Mouse (Mus musculus) macrophage (primary cell): ENCODE results near the gene Slc22a15. TPM values are rescaled to one million over a fixed set of nuclear protein-coding genes. Genes with fewer than 3 reads are reported as not detected.

ENCODE experiments used
- H3K27ac ChIP-seq: fragments of 350-480 bp; formaldehyde crosslinking; 2 replicates; pipeline ENCODE4 v1.9.0; 2021
- H3K36me3 ChIP-seq: fragments of 350-480 bp; formaldehyde crosslinking; 2 replicates; pipeline ENCODE4 v1.9.0; 2021; ENCODE audit errors: inconsistent target
- H3K4me3 ChIP-seq: fragments of 350-480 bp; formaldehyde crosslinking; 2 replicates; pipeline ENCODE4 v1.9.0; 2021; ENCODE audit errors: inconsistent target
- H3K79me2 ChIP-seq: fragments of 350-480 bp; formaldehyde crosslinking; 2 replicates; pipeline ENCODE4 v1.9.0; 2021; ENCODE audit errors: inconsistent target
- WGBS: methylation state at CpG from one replicate; pipeline ENCODE4 v1.1.7; 2026; ENCODE audit warnings: inconsistent platforms; ENCODE audit not compliant: missing documents; 5-methylcytosine and 5-hydroxymethylcytosine counted together
- polyA plus RNA-seq: library from polyadenylated mRNA; stranded (reverse); fragments of 250-400 nt; gene quantifications from 3 replicates; pipeline ENCODE4 v1.2.4, GENCODE M21; 2018; ENCODE audit warnings: inconsistent platforms
- total RNA-seq, 78 experiments: library from RNA; depleted of rRNA; stranded (reverse); fragments of 250-400 nt; gene quantifications; 1 replicate in 9 of 78; 2 replicates in 24 of 78; 3 replicates in 43 of 78; 4 replicates in 2 of 78; pipeline ENCODE4 v1.2.4; 2018; ENCODE audit warnings: inconsistent platforms in 56 of 78

The Slc22a15 gene
- 10 to 100 TPM in 17 of 26 experiments, 1 to 10 TPM in 9; 6.5 to 17.8 (median 10.6) TPM for total RNA-seq (2018; cell fraction: chromatin; rRNA removed)
- 1 to 10 TPM; 1.5 to 2.8 (median 2.2) TPM for total RNA-seq (2018; cell fraction: cytosol; rRNA removed)
- total RNA-seq (2018; cell fraction: nucleus; rRNA removed): 10 to 100 TPM in 5 of 26 experiments, 1 to 10 TPM in 21; 4.2 to 15.7 (median 7.0) TPM
- 0.74 to 2.5 TPM (median 1.8 TPM) in 3 replicates for polyA plus RNA-seq

- Histone ChIP-seq H3K36me3 (no peaks in the 10 kb centered on the region), H3K4me3 (peak within 1 kb of the TSS; percentile 19), H3K79me2 (no peaks in the 10 kb centered on the region), H3K27ac (no peak within 1 kb of the TSS)
- WGBS: 2% methylated on average over 81 of the region's 92 CpGs
Measured at GRCm38 (mm10) chr3:101923843-101924740, at the start of gene Slc22a15. Gene Slc22a15 (minus strand): TSS chr3:101924453.

GRCm38 (mm10) chr3:101966825-101967558 is 42.7 kb upstream of the Slc22a15 start:
- Histone ChIP-seq H3K27ac (no peak overlapping the region), H3K4me3 (no peak overlapping the region), H3K36me3 (no peaks in the 10 kb centered on the region), H3K79me2 (no peaks in the 10 kb centered on the region)
- WGBS: 56% methylated on average over 3 of the region's 3 CpGs

GRCm38 (mm10) chr3:101964352-101964751 is 40.1 kb upstream of the Slc22a15 start:
- H3K36me3 ChIP-seq: no peaks in the 10 kb centered on the region
- H3K27ac ChIP-seq: no peak overlapping the region
- 77% methylated on average over 6 of the region's 7 CpGs for WGBS
- H3K4me3 ChIP-seq: no peak overlapping the region
- H3K79me2 ChIP-seq: no peaks in the 10 kb centered on the region

GRCm38 (mm10) chr3:101963501-101963900 is 39.2 kb upstream of the Slc22a15 start:
- 91% methylated on average over 9 of the region's 9 CpGs for WGBS
- Histone ChIP-seq H3K27ac (no peak overlapping the region), H3K36me3 (no peaks in the 10 kb centered on the region), H3K79me2 (no peaks in the 10 kb centered on the region), H3K4me3 (no peak overlapping the region)

GRCm38 (mm10) chr3:101961146-101961835 is 37.0 kb upstream of the Slc22a15 start:
- Histone ChIP-seq H3K4me3 (no peak overlapping the region), H3K36me3 (no peaks in the 10 kb centered on the region), H3K27ac (no peak overlapping the region), H3K79me2 (no peaks in the 10 kb centered on the region)
- WGBS: 95% methylated on average over 15 of the region's 15 CpGs

- Histone ChIP-seq H3K36me3 (no peaks in the 10 kb centered on the region), H3K79me2 (no peaks in the 10 kb centered on the region), H3K27ac (no peak overlapping the region), H3K4me3 (no peak overlapping the region)
- WGBS: 67% methylated on average over 3 of the region's 3 CpGs
Measured at GRCm38 (mm10) chr3:101958047-101958446, 33.8 kb upstream of the Slc22a15 start.

GRCm38 (mm10) chr3:101953506-101953905 is 29.3 kb upstream of the Slc22a15 start:
- Histone ChIP-seq H3K36me3 (no peaks in the 10 kb centered on the region), H3K4me3 (no peak overlapping the region), H3K27ac (no peak overlapping the region), H3K79me2 (no peaks in the 10 kb centered on the region)
- 83% methylated on average over 7 of the region's 7 CpGs for WGBS

- 100% methylated on average over 2 of the region's 2 CpGs for WGBS
- Histone ChIP-seq H3K4me3 (no peak overlapping the region), H3K79me2 (no peaks in the 10 kb centered on the region), H3K27ac (no peak overlapping the region), H3K36me3 (no peaks in the 10 kb centered on the region)
Measured at GRCm38 (mm10) chr3:101952577-101952976, 28.3 kb upstream of the Slc22a15 start.

GRCm38 (mm10) chr3:101948572-101948971 is 24.3 kb upstream of the Slc22a15 start:
- H3K27ac ChIP-seq: no peak overlapping the region
- no peak overlapping the region for H3K4me3 ChIP-seq
- WGBS: 29% methylated on average over 3 of the region's 3 CpGs
- no peaks in the 10 kb centered on the region for H3K36me3 ChIP-seq
- no peaks in the 10 kb centered on the region for H3K79me2 ChIP-seq

GRCm38 (mm10) chr3:101947250-101947649 is 23.0 kb upstream of the Slc22a15 start:
- Histone ChIP-seq H3K36me3 (no peaks in the 10 kb centered on the region), H3K27ac (no peak overlapping the region), H3K79me2 (no peaks in the 10 kb centered on the region), H3K4me3 (no peak overlapping the region)
- WGBS: 100% methylated on average over 4 of the region's 4 CpGs

- Histone ChIP-seq H3K79me2 (no peaks in the 10 kb centered on the region), H3K27ac (no peak overlapping the region), H3K4me3 (no peak overlapping the region), H3K36me3 (no peaks in the 10 kb centered on the region)
- 54% methylated on average over 5 of the region's 5 CpGs for WGBS
Measured at GRCm38 (mm10) chr3:101945257-101945656, 21.0 kb upstream of the Slc22a15 start.

GRCm38 (mm10) chr3:101940418-101940817 is 16.2 kb upstream of the Slc22a15 start:
- Histone ChIP-seq H3K27ac (no peak overlapping the region), H3K4me3 (no peak overlapping the region), H3K36me3 (no peaks in the 10 kb centered on the region), H3K79me2 (no peaks in the 10 kb centered on the region)
- WGBS: 88% methylated on average over 4 of the region's 4 CpGs

GRCm38 (mm10) chr3:101939865-101940264 is 15.6 kb upstream of the Slc22a15 start:
- WGBS: 90% methylated on average over 3 of the region's 3 CpGs

GRCm38 (mm10) chr3:101939152-101939551 is 14.9 kb upstream of the Slc22a15 start:
- Histone ChIP-seq H3K36me3 (no peaks in the 10 kb centered on the region), H3K4me3 (no peak overlapping the region), H3K79me2 (no peaks in the 10 kb centered on the region), H3K27ac (no peak overlapping the region)
- 48% methylated on average over 7 of the region's 7 CpGs for WGBS

More at GRCm38 (mm10) chr3:101939865-101940264, 15.6 kb upstream of the Slc22a15 start:
- Histone ChIP-seq H3K36me3 (no peaks in the 10 kb centered on the region), H3K4me3 (no peak overlapping the region), H3K79me2 (no peaks in the 10 kb centered on the region), H3K27ac (no peak overlapping the region)
